Mouse (Mus musculus): ENCODE measurements at regions not wholly inside any gene's neighbourhood (a gene's known extent, or its start where the extent isn't known, plus 50 kb on each side); places are given as distances from the start of the nearest gene placed in this dataset.

- TF ChIP-seq CTCF (conservative IDR thresholded peaks at IDR 0.05; ENCODE audit: low read length), result no peak
- TF ChIP-seq NANOG (IDR thresholded peaks at IDR 0.05; ENCODE audit: borderline replicate concordance, low read length), result no peak
These were observed 148.5 kb upstream of the Jarid2 start for GRCm38 (mm10) chr13:44580767-44581166.

All from E14TG2a.4 (cell line).